Mouse (Mus musculus) erythroblast, embryonic 14.5 days (primary cell): ENCODE measurements around the gene Gm10491. TPM values are rescaled to one million over a fixed set of nuclear protein-coding genes. Genes with fewer than 3 reads are reported as not detected.

Experiments used
- H3K27me3 ChIP-seq: 2 replicates; pipeline ENCODE4 v1.6.1; 2012; ENCODE audit warnings: inconsistent platforms; ENCODE audit not compliant: control insufficient read depth
- H3K36me3 ChIP-seq: 2 replicates; pipeline ENCODE4 v1.6.1; 2012; ENCODE audit warnings: mild to moderate bottlenecking, inconsistent platforms; ENCODE audit not compliant: control insufficient read depth
- H3K4me1 ChIP-seq: 2 replicates; pipeline ENCODE4 v1.6.1; 2012; ENCODE audit warnings: inconsistent platforms; ENCODE audit not compliant: control insufficient read depth
- H3K4me3 ChIP-seq: replicated peaks from 2 replicates; pipeline ENCODE3; 2012; ENCODE audit warnings: moderate library complexity, mild to moderate bottlenecking, inconsistent platforms
- H3K9me3 ChIP-seq: 2 replicates; pipeline ENCODE4 v1.6.1; 2012; ENCODE audit warnings: low read length, inconsistent platforms, mixed read lengths; ENCODE audit not compliant: control insufficient read depth
- GATA1 ChIP-seq: IDR thresholded peaks from 2 replicates; pipeline ENCODE4 v1.6.1; 2012; ENCODE audit warnings: low read length, inconsistent platforms, mixed read lengths
- TAL1 ChIP-seq: IDR thresholded peaks from 3 replicates; pipeline ENCODE4 v1.6.1; 2012; ENCODE audit warnings: low read length, inconsistent platforms, mixed read lengths
- polyA plus RNA-seq: library from polyadenylated mRNA; stranded (reverse); fragments of >175 nt; gene quantifications from 2 replicates; pipeline ENCODE4 v1.2.3, GENCODE M21; 2012

Gene Gm10491
- polyA plus RNA-seq, 1 experiment, result not detected

DNA sequence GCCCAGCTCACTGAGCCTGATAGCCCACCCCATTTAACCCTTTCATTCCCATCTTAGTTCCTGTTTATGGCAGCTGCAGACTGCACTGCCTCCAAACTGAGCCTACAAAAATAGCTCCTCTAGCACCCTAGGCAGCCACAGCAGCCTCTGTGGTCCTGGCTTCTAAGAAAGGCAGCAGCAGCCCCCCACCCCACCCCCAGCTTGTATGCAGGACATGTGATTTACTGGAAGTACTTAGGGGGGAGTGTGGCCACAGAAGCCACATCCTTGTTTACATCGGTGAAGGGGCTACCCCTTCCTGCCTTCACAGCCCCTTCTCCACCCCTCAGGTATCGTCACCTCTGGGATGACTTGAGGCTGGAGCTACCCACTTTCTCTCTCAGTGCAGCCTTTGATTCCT is 42.3 kb downstream of the Gm10491 start:
- TF ChIP-seq TAL1 (no peak), GATA1 (no peak)
- peaks cover 90% of the 10 kb centered on the region for H3K36me3 ChIP-seq
- no peaks in the 10 kb centered on the region for H3K27me3 ChIP-seq
- no peaks in the 10 kb centered on the region for H3K9me3 ChIP-seq
- H3K4me3 ChIP-seq, result no peak overlapping the region
- peaks cover 22% of the 10 kb centered on the region for H3K4me1 ChIP-seq

DNA sequence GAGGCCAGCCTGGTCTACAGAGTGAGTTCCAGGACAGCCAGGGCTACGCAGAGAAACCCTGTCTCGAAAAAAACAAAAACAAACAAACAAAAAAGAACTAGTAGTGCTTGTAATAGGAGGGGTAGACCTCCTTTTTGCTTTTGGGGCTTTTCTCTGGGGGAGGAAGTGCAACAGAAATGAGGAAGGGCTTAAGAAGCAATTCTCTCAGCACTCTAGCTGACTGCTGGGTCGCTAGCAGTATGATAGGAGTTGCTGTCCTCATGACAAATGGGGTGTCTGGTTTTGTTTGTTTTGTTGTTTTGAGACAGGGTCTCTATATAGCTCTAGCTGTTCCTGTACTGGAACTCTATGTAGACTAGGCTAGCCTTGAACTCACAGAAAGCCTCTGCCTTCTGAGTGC is 43.1 kb downstream of the Gm10491 start:
- Histone ChIP-seq H3K4me3 (no peak overlapping the region), H3K9me3 (no peaks in the 10 kb centered on the region), H3K36me3 (peaks cover 90% of the 10 kb centered on the region), H3K4me1 (peaks cover 29% of the 10 kb centered on the region), H3K27me3 (no peaks in the 10 kb centered on the region)
- no peak for TF ChIP-seq TAL1
- TF ChIP-seq GATA1, result no peak

DNA sequence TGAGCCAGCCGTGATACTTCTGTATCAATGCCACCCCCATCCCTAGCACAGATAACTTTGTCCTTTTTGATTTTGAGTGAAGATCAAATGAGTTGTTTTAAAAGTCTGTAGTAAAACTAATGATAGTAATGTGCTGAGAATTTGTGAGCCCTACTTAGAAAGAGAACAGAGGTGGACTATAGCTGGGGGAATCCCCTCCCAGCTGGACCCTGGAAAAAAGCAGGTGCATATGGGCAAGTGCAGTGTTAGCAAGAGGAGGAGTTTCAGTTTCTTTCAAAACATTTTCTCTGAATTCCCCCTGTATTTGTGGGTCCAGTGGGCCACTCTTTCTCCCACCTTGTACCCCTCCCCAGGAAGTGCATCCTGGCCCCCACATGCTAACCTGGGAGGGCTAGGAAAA is 44.5 kb downstream of the Gm10491 start:
- no peak overlapping the region for H3K4me3 ChIP-seq
- peaks cover 90% of the 10 kb centered on the region for H3K36me3 ChIP-seq
- H3K9me3 ChIP-seq, result no peaks in the 10 kb centered on the region
- H3K27me3 ChIP-seq, result no peaks in the 10 kb centered on the region
- peaks cover 40% of the 10 kb centered on the region for H3K4me1 ChIP-seq
- TF ChIP-seq TAL1, result no peak
- no peak for TF ChIP-seq GATA1

DNA sequence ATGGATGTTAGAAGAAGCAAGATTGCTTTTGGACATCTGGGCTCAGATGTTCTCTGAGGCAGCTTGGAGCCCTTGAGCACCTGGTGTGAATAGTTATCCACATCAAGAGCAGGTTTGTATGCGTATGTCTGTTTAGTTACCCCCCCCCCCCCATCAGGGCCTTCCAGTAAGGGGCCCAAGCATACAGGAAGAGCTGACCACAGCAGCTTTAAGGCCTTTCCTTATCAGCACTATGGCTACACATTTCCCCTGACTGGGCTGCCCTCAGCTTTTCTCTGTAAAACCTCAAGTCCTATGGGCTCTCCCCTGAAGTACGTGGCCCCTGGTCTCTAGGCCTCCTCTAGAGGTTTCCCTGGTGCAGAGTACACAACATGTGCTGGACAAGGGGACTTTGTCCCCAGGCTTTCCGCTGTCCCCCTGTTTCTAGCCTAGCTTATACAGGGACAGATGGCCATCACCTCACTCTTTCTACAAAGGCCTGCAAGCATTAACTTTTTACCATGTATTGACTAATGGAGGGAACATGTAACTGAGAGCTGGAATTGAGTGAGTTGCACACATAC is 48.4 kb downstream of the Gm10491 start:
- Histone ChIP-seq H3K36me3 (peaks cover 82% of the 10 kb centered on the region), H3K4me3 (no peak overlapping the region), H3K27me3 (no peaks in the 10 kb centered on the region), H3K9me3 (no peaks in the 10 kb centered on the region), H3K4me1 (peaks cover 37% of the 10 kb centered on the region)
- TF ChIP-seq GATA1, result no peak
- no peak for TF ChIP-seq TAL1

Other genes starting within 250 kb of the Gm10491 start
- gene Plp2, start 236.4 kb downstream of the Gm10491 start, polyA plus RNA-seq, result 0.28 and 1.5 TPM in 2 replicates
- gene Magix, start 226.6 kb downstream of the Gm10491 start, polyA plus RNA-seq, result not detected in 2 replicates
- 0.19 and 0.22 TPM in 2 replicates for gene Gpkow, start 210.7 kb downstream of the Gm10491 start, polyA plus RNA-seq
- gene Wdr45, start 193.5 kb downstream of the Gm10491 start, polyA plus RNA-seq, result 4.2 and 5.1 TPM in 2 replicates
- 0.46 and 0.51 TPM in 2 replicates for gene Gm45208, start 185.6 kb downstream of the Gm10491 start, polyA plus RNA-seq
- gene Praf2, start 179.4 kb downstream of the Gm10491 start, polyA plus RNA-seq, result 0.30 and 0.59 TPM in 2 replicates
- 0.02 and 0.11 TPM in 2 replicates for gene Ccdc120, start 156.9 kb downstream of the Gm10491 start, polyA plus RNA-seq
- 1.7 and 1.8 TPM in 2 replicates for gene Tfe3, start 145.3 kb downstream of the Gm10491 start, polyA plus RNA-seq
- 3.5 and 4.8 TPM in 2 replicates for gene Gripap1, start 118.1 kb downstream of the Gm10491 start, polyA plus RNA-seq
- gene Kcnd1, start 85.5 kb downstream of the Gm10491 start, polyA plus RNA-seq, result 0.03 TPM in 2 replicates
- 36.0 and 44.0 TPM in 2 replicates for gene Otud5, start 66.5 kb downstream of the Gm10491 start, polyA plus RNA-seq
- gene Pim2, start 29.6 kb downstream of the Gm10491 start, polyA plus RNA-seq, result 0.60 and 0.94 TPM in 2 replicates
- gene Slc35a2, start 23.8 kb downstream of the Gm10491 start, polyA plus RNA-seq, result 4.4 and 4.8 TPM in 2 replicates
- 14.0 and 16.6 TPM in 2 replicates for gene Pqbp1, start 8.6 kb downstream of the Gm10491 start, polyA plus RNA-seq
- gene Timm17b, start 8.5 kb downstream of the Gm10491 start, polyA plus RNA-seq, result 22.8 and 32.9 TPM in 2 replicates
- not detected in 2 replicates for gene Gm10490, start 1.7 kb upstream of the Gm10491 start, polyA plus RNA-seq
- 0.02 TPM in 1 of 2 replicates, not detected in the other for gene Pcsk1n, start 12.0 kb upstream of the Gm10491 start, polyA plus RNA-seq
- gene Eras, start 20.8 kb upstream of the Gm10491 start, polyA plus RNA-seq, result 0.06 TPM in 1 of 2 replicates, not detected in the other
- 0.57 and 0.97 TPM in 2 replicates for gene Hdac6, start 40.1 kb upstream of the Gm10491 start, polyA plus RNA-seq
- gene Gata1, start 70.2 kb upstream of the Gm10491 start, polyA plus RNA-seq, result 36.7 and 43.1 TPM in 2 replicates
- not detected in 2 replicates for gene Glod5, start 110.7 kb upstream of the Gm10491 start, polyA plus RNA-seq
- 1.1 and 1.5 TPM in 2 replicates for gene Suv39h1, start 166.9 kb upstream of the Gm10491 start, polyA plus RNA-seq
- gene Was, start 182.7 kb upstream of the Gm10491 start, polyA plus RNA-seq, result 2.2 and 2.8 TPM in 2 replicates
- 0.95 and 1.1 TPM in 2 replicates for gene Wdr13, start 225.1 kb upstream of the Gm10491 start, polyA plus RNA-seq
- 9.4 and 12.0 TPM in 2 replicates for gene Rbm3, start 238.0 kb upstream of the Gm10491 start, polyA plus RNA-seq